Mouse (Mus musculus) R1 (cell line): ENCODE measurements at regions not wholly inside any gene's neighbourhood (a gene's known extent, or its start where the extent isn't known, plus 50 kb on each side); places are given as distances from the start of the nearest gene placed in this dataset.
A peak's percentile ranks its signal among the peaks of the same experiment; 100 is the strongest.

Source experiments
- DNase-seq: peaks from one replicate; pipeline ENCODE4 v3.0.0-alpha.2; 2018; ENCODE audit warnings: low read depth, low spot score

DNA sequence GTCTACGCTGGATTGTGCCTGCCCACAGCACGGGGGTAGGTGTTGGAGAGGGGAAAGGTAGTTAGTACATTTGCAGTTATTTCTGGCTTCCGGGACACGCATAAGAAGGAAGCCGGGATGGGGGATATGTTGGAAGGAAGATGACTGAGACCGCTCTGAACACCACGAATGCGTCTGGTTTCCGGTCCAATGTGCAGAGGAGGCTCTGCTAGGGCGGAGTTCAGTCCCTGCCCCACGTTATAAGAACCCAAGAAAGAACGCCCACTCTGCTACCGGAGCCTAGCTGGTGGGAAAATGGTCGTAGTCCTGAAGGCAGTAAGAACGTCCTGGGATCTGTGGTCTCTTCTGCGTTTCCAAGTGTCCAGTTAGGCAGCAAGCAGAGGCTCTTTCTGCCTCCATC lies 104.1 kb downstream of the Sox9 start:
- no peak for DNase-seq

DNA sequence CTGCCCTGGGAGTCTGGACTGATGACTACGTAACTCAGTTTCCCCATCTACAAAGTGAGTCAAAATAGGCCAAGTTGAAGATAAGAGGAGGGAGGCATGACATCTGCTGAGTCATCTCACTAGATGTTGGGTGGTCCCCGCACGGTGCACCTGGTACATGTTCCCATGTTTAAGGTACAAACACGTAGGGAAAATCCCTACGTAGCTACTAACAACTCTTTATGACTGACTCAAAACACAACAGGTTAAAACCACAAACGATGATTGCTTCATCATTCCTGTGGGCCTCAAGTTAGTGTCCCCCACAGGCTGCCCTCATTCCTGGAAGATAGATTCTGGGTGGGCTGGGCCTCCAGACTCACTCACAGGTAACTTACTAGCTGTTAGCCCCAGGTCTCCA lies 107.7 kb downstream of the Sox9 start:
- DNase-seq = no peak

DNA sequence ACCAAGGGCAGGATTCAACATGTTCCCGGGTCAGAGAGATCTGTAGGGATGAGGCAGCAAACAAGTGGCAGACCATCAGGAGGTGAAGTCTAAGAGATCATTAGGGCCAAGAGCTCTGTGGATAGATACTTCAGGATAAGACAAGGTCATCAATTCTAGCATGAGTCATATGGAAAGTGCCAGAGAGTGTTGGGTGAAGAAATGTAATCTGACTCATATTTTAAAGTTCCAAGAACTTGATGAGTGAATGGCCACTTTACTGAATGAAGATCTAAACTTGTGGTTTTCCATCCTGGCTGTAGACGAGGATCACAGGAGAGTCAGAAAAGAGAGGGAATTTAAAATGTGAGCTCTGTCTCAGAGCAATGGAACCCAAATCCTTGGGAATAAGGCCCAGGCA lies 115.6 kb downstream of the Sox9 start:
- DNase-seq = no peak

DNA sequence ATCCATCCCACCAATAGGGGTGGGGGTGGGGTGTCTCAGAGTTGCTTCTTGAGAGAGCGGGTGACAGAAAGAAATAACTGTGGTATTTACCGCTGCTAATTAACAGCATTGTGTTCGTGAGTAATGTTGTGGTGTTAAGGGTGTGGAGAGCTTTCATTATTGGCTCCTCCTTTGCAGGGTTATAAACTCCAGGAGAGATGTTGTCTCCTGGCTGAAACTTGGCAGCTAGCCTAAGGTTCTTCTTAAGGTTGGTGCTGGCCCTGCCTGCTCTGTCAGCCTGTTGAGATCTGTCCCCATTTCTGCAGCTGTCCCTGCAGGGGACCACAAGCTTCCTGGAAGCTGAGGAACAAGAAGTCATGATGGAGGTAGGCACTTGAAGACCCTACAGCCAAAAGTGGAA lies 120.6 kb downstream of the Sox9 start:
- DNase-seq = no peak

DNA sequence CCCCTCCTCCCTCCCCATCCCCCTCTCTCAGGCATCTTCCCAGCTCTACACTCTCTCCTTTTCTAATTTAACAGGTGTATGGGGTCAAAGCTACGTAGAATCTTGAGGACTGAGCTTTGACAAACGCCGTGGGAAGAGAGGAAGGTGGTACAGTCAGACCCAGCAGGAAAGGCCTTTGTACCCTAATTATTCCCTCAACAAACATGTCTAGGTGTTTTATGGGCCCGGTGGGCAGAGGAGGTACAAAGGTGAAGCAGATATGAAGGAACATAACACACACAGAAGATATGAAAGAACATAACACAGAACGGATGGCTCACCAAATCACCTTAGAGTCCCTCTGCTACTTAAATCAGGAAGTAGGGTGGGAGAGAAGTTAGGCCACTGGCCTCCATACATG lies 128.3 kb downstream of the Sox9 start:
- DNase-seq = no peak

DNA sequence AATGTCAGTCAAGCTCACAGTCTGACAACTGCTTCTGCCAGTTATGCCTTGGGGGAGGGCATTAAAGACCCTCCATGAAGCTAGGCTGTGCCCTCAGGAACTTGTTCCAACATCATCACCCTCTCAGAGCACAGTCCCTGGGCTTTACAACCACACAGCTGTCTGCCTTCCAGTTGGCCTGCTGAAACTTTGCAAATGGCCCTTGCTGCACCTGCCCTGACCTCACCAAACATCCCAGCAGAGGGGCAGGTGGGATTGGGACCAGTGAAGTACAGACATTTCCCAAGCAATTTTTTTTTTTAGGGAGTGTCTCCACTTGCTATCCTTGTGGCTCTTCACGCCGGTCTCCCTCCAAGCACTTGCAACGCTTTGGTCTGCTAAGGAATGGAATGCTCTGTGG lies 130.9 kb downstream of the Sox9 start:
- DNase-seq = no peak

DNA sequence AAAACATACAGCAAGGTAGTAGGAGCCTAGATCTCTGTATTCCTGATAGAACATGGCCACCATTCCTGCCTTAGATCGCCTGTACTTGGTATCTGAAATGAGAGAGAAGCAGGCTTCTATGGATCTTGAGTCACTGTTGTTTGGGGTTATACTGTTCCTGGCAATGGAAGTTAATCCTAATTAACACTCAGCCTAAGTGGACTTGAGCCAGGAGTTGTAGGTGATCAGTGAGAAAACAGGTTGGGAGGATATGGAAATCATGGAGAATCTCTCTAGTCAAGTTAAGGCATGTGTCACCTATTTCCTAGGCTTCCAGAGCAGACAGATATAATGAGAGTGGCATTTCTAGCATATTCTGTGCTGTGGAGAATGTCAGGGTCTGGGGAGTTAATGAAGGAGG lies 134.9 kb downstream of the Sox9 start:
- DNase-seq = no peak

DNA sequence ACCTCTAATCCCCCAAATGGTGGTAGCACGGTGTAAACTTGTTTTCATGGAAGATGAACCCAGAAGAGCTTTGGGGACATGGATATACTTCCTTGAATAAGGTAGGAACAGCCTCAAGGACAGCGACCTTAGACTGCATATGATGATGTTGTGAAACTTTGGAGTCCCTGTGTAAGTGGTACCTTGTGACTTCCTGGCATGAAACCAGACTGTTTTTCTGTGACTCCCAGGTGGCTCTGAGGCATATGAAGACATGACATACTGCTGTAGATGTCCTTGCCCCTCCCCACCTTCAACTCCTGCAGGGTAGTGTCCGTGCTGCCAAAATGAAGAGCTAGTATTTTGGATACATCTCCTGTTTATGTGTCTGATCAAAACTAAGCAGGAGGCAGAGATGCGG lies 138.1 kb downstream of the Sox9 start:
- DNase-seq = no peak

DNA sequence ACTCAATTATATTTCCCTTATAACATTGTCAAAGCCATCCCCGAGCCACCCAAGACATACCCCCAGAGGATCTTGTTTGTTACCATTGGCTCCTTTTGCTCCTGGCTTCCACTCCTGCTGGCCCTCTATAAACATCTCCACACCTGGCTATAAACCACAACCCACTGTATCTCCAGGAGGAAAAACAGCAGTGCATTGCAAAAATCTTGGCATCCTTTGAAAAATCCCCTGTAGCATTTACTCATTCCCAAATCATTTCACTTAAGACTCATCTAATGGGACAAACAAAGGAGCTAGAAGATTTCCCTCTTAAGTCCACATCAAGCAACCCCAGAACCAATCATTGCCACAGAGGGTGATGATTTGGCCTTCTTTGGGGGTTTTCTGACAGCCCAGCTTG lies 142.6 kb downstream of the Sox9 start:
- no peak for DNase-seq

DNA sequence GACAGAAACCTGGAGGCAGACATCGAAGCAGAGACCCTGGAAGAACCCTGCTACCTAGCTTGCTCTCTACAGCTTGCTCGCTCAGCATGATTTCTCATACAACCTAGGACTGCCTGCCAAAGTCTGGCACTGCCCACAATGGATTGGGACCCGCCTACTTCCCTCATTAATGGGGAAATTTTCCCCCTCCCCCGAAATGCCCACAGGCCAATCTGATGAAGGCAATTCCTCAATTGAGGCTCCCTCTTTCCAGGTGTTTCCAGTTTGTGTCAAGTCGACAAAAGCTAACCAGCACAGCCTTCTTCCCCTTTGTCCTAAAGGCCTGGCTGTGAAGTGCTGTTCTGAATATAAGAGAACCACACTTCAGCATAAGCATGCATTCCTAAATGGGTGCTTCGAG lies 143.1 kb downstream of the Sox9 start:
- peak; percentile 7 for DNase-seq

DNA sequence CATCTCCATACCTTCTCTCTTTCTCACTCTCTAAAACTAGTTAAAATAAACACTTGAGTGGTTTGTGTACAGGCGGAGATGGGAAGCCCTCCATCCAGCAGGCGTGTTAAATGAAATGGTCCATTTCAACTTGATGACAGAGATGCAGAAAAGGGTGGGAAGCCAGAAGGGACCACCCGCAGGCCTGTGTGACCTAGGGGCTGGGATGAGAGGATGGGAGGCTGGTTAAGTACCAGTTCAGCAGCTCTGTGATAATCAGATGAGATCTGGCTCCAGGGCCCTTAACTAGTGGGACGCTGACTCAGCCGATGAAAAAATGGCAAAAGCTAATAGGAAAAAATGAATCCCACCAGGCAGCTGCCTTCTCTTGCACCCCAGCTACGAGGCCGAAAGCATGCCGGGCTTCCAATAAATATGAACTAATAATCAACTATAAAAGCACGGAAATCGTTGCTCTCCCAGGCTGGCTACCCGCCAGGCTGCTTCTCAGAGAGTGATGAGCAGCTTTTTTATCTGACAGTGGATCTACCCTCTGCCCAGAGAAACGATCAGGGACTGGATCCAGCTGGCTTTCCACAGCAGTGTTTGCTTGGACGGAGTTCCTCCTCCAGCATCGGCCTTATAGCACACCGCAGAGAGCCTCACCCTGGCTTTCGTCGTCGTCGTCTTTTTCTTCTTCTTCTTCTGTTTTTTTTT lies 144.5 kb downstream of the Sox9 start:
- no peak for DNase-seq

DNA sequence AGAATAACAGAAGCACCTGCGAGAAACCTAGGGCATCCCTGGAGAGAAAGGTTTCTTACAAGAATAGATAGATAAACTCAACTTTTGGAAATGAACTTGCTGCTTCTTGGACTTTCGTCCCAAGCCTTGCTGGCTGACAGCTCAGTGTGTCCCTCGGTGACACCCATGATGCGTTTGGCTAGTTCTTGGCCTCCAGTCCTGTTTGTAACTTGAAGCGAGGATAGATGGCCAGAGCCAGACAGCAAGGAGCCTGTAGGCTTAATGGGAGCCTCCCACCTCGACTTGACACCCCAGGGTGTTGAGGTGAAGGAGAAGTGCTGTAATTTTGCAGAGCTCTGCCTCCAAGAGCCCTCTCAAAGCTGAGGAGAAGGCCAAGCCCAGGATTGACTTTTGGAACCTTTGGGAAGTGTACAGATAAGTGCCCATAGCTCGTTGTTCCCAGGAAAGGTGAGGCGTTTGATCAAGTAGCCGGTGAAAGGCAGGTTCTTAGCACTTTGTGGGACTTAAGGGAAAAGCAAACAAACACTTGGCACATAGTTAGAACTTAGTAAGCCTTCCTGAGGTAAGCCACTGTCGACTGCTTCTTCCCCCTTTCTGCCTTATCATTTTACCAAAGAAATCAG lies 148.3 kb downstream of the Sox9 start:
- no peak for DNase-seq

DNA sequence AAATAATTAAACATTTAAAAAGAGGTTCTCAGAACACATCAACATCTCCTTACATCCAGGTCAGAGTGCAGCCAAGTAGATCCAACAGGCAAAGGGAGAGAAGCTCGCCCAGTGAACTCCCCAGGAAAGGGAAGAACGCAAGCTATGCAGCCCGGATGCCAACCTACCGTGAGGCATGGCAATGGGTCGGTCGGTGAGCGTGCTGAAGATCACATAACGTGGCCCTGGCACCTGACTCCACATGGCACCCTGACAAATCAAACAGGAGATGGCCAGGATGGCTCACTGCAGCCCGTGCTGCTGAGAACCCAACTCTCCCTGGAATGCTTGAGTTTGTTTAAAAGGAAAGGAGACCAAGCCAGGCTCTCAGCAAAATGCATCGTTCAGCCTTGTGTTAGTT lies 156.0 kb downstream of the Sox9 start:
- DNase-seq = no peak

DNA sequence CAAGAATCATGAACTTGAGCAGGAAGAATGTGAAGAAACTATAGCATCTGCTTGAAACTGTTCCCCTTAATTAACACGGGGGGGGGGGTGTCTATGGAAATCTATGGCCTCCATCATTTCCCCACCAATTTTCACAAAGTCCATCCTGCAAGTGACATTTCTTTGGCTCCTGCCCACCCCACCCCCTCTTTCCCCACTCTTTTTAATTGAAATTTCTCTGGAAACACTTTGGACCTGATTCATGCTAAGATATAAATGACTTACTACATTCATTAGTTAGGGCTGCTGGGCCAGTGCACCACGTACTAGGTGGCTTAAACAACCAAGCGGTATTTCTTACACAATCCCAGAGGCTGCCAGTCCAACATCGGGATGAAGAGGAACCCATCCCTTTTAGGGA lies 169.4 kb downstream of the Sox9 start:
- no peak for DNase-seq

DNA sequence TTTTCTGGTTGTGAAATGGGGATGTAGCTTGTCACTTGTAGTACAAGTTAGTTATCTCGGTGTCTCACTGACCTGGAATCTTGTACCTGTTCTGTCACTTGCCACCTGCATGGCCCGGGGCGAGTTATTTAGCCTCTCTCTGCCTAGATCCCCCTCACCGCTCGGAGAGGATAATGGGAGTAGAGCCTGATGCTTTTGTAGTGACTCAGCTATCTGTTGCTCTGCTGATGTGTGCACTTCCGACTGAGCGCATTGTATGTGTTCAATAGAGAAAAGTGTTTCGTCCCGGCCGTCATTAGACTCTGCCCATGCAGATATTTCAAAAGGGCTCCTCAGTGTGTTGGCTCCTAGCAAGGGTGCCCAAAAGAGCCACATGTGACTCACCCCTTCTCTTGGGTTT lies 170.3 kb downstream of the Sox9 start:
- no peak for DNase-seq

DNA sequence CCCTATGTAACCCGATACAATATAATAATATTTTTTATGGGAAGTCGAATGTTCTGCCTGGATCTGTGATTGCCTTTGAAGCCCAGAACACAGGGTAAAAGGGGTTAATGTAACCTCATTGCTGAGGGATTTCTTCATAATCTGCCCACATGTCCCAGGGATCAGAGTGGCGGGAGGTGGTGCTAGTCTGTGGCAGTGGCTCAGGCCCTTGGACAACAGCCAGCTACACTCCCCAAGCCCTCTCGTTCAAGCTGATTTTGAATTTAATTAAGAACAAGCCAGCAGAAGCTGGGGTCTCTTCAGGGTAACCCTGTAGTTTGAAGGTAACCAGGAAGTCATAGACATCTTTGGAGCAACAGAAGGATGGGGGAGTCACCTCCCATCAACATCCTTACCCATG lies 171.5 kb downstream of the Sox9 start:
- DNase-seq = no peak

DNA sequence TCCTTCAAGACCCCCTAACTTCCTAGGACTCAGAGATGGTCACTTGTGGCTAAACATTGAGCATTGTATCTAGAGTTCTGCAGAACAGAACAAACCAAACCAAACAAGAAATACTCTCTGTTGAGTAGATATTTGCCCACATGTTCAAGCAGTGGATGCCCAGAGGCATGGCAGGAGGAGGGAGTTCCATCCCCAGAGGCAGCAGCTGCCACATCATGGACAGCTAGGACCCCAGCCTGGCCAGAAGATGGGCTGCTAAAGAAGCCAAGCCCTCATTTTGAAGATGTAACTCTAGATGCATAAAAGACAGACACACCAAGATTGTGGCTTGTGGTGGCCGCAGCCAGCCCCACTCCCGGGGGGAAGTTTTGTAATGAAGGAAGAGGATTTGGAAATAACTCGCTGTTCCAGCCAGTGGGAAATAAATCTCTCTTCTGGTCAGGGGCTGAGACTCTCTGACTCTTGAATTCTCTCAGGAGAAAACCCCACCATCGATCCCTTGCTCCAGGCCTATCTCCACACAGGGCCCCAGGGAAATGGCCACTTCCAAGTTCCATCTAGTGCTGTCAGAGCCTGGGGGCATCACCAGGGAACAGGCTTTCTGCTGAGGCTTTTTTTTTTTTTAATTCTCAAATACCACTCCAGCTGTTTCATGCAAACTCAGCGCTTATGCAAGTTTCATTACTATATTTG lies 174.9 kb downstream of the Sox9 start:
- DNase-seq = no peak

DNA sequence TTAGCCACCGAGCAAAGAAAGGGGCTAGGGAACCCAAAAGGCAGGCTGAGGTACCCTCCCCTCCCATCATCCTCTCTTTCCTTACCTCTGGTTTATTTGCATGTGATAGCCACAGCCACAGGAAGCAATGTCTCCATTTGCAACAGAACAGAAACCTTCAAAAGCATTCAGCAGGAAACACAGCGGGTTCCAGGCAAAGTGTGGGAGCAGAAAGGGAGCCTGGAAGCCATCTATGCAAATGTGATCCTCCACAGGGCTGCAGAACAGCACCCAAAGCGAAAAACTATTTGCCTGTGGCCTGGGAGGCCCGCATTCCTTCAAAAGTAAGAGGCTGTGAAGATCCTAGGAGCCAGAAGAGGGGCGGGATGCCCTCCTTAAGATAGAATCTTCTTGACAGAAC lies 177.6 kb downstream of the Sox9 start:
- DNase-seq = peak; percentile 95

DNA sequence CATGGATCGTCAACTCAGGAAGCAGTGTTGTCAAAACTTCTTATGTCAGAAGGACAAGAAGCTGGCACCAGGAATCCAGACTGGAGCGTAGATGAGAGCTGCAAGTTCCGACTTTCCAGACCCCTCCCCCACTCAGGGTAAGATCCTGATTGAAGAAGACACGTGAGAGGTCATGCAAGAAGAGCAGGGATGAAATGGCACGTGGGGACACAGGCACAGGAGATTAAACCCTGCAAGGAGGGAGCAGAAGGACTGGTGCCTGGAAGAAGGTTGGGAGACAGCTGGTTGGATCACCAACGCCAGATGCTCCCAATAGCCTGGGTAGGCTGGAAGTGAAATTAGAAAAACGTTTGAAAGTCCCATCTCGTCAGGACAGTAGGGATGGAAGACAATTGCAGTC lies 191.3 kb downstream of the Sox9 start:
- no peak for DNase-seq

DNA sequence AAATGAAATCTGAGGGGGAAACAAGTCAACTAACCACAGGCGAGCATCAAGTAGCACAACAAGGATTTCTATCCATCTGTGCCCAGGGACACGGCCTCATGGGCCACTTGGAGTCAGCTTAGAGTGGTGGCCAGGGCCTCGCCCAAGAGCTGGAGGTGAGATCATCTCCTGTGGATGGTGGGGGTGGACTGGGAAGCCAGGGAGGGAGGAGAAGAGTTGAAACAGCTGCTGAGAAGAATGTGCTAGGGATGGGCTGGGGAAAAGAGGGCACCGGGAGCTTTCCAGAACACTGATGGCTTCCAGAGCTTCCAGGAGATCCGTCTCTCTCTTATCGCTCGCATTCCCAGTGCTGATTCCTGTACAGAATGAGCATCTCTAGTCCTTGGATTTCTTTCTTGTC lies 192.9 kb downstream of the Sox9 start:
- DNase-seq = no peak

DNA sequence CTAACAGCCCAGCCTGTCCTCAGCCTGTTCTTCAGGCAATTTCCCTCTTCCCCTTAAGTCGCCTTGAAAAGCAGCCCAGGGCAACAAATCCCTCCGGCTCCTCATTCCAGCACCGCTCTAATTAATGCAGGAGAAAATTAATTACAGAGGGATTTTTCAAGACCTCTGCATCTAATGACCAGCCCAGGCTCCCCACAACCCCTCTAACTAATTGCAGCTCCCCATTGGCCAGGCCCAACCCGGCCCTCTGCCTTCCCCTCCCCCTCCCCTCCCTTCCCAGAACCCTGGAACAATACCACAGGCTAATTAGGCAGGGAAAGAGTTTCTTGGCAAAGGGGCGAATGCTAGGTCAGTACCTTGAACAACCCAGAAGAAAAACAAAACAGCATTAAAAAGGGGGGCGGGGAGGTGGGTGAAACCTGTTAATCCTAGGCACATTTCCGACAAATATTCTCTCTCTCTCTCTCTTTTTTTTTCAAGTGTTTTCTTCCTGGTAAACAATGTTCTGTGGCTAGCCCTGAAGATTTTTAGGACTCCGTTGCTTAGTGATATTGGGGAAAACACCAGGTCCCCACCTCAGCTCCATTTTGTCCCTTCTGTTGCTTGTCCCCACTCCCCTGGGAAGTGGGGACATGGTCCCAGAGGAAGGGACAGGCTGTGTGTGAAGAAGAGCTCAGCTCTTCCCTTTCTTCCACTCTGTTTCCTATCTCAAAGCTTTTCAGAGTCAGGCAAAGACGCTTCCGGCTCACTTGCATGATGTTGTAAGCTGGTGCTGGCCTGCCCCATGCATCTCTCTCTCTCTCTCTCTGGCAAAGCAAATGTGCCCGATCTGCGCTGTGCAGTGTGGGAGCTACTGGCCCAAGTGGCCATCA lies 195.1 kb downstream of the Sox9 start:
- DNase-seq = no peak

DNA sequence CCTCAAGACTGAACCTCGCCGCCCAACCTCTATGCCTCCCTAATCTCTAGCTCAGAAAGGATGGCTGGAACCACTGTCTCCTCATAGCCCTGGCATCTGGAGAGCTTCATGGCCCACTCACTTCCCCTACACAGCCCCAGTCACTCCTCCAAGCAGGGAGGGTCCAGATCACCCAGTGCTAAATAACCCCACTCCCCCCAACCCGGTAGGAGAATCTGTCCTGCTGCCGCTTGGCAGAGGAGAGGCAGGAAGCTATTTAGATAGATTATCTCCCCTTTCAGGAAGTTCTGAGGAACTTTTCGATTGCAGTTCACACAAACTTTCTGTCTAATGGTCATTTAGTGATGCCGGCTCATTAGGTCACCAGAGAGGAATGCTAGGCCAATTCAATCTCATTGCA lies 196.9 kb downstream of the Sox9 start:
- DNase-seq = no peak
